Mouse (Mus musculus): ENCODE measurements around the gene Krtcap2. TPM values are rescaled to one million over a fixed set of nuclear protein-coding genes. Genes with fewer than 3 reads are reported as not detected.
A peak's percentile ranks its signal among the peaks of the same experiment; 100 is the strongest.
"Not testable (repeated sequence)": the region's sequence is repeated elsewhere in the genome, so short reads cannot be mapped to it uniquely, and the experiment has no call there.

Gene Krtcap2
- 53.0 and 66.4 TPM in 2 replicates for polyA plus RNA-seq (2012; rRNA removed)

- DNase-seq (ENCODE audit: extremely low spot score in 1 of 2, low spot score in 1 of 2): peak; percentile 62 to 82
Measured at GRCm38 (mm10) chr3:89245688-89246171, at the start of gene Krtcap2. Gene Krtcap2 (plus strand): TSS chr3:89245966.

- peak; percentile 83 to 86 for DNase-seq (ENCODE audit: extremely low spot score in 1 of 2, low spot score in 1 of 2)
Measured at GRCm38 (mm10) chr3:89195979-89196877, 49.5 kb upstream of the Krtcap2 start.

- DNase-seq (ENCODE audit: extremely low spot score in 1 of 2, low spot score in 1 of 2): no peak
Measured at GRCm38 (mm10) chr3:89199839-89200238, 45.9 kb upstream of the Krtcap2 start.

- peak; percentile 71 to 94 for DNase-seq (ENCODE audit: extremely low spot score in 1 of 2, low spot score in 1 of 2)
Measured at GRCm38 (mm10) chr3:89202253-89203141, 43.3 kb upstream of the Krtcap2 start, which contains the start of gene Gba. Gene Gba (plus strand): TSS chr3:89202928.

GRCm38 (mm10) chr3:89203142-89203514 lies 42.6 kb upstream of the Krtcap2 start:
- DNase-seq (ENCODE audit: extremely low spot score in 1 of 2, low spot score in 1 of 2): no peak

- DNase-seq (ENCODE audit: extremely low spot score in 1 of 2, low spot score in 1 of 2): no peak
Measured at GRCm38 (mm10) chr3:89206079-89206478, 39.7 kb upstream of the Krtcap2 start.

GRCm38 (mm10) chr3:89206695-89207094 lies 39.1 kb upstream of the Krtcap2 start:
- DNase-seq (ENCODE audit: extremely low spot score in 1 of 2, low spot score in 1 of 2): no peak

- no peak for DNase-seq (ENCODE audit: extremely low spot score in 1 of 2, low spot score in 1 of 2)
Measured at GRCm38 (mm10) chr3:89208075-89208657, 37.6 kb upstream of the Krtcap2 start.

GRCm38 (mm10) chr3:89208736-89209135 lies 37.0 kb upstream of the Krtcap2 start:
- DNase-seq (ENCODE audit: extremely low spot score in 1 of 2, low spot score in 1 of 2): no peak

GRCm38 (mm10) chr3:89209731-89210130 lies 36.0 kb upstream of the Krtcap2 start:
- DNase-seq (ENCODE audit: extremely low spot score in 1 of 2, low spot score in 1 of 2): no peak

- DNase-seq (ENCODE audit: extremely low spot score in 1 of 2, low spot score in 1 of 2): no peak
Measured at GRCm38 (mm10) chr3:89210162-89210561, 35.6 kb upstream of the Krtcap2 start.

- no peak for DNase-seq (ENCODE audit: extremely low spot score in 1 of 2, low spot score in 1 of 2)
Measured at GRCm38 (mm10) chr3:89210731-89211130, 35.0 kb upstream of the Krtcap2 start.

GRCm38 (mm10) chr3:89213803-89214530 lies 31.8 kb upstream of the Krtcap2 start:
- DNase-seq (ENCODE audit: extremely low spot score in 1 of 2, low spot score in 1 of 2): peak; percentile 80 to 91

GRCm38 (mm10) chr3:89214681-89215411 lies 30.9 kb upstream of the Krtcap2 start, which contains the start of gene Thbs3:
Gene Thbs3 (plus strand): TSS chr3:89215180.
- DNase-seq (ENCODE audit: extremely low spot score in 1 of 2, low spot score in 1 of 2): no peak

GRCm38 (mm10) chr3:89215853-89216252 lies 29.9 kb upstream of the Krtcap2 start:
- peak; percentile 82 to 93 for DNase-seq (ENCODE audit: extremely low spot score in 1 of 2, low spot score in 1 of 2)

- DNase-seq (ENCODE audit: extremely low spot score in 1 of 2, low spot score in 1 of 2): not testable (repeated sequence)
Measured at GRCm38 (mm10) chr3:89216407-89216806, 29.4 kb upstream of the Krtcap2 start.

GRCm38 (mm10) chr3:89218271-89218670 lies 27.5 kb upstream of the Krtcap2 start:
- DNase-seq (ENCODE audit: extremely low spot score in 1 of 2, low spot score in 1 of 2): no peak

- no peak for DNase-seq (ENCODE audit: extremely low spot score in 1 of 2, low spot score in 1 of 2)
Measured at GRCm38 (mm10) chr3:89219546-89219945, 26.2 kb upstream of the Krtcap2 start.

GRCm38 (mm10) chr3:89221167-89221566 lies 24.6 kb upstream of the Krtcap2 start:
- DNase-seq (ENCODE audit: extremely low spot score in 1 of 2, low spot score in 1 of 2): no peak

Data from frontal cortex, adult 2 months (tissue).